Mouse (Mus musculus) MEL (cell line): ENCODE measurements around the gene Scaper. TPM values are rescaled to one million over a fixed set of nuclear protein-coding genes. Genes with fewer than 3 reads are reported as not detected.
A peak's percentile ranks its signal among the peaks of the same experiment; 100 is the strongest.

Source experiments
- DNase-seq: peaks from one replicate; pipeline ENCODE4 v3.0.0; 2011; ENCODE audit warnings: low read depth, low spot score
- H3K27ac ChIP-seq: 2 replicates; pipeline ENCODE4 v1.5.1; 2012; ENCODE audit warnings: low read depth, mild to moderate bottlenecking, control low read depth, low read length, moderate library complexity; ENCODE audit not compliant: control insufficient read depth
- H3K27me3 ChIP-seq, 2 experiments: fragments of 150-350 bp in 1 of 2; sonication (generic) in 1 of 2; 2 replicates each; pipeline ENCODE4 v1.6.1; 2012; ENCODE audit warnings: low read length in 2 of 2, mild to moderate bottlenecking in 2 of 2, improper control_type of control experiment in 1 of 2, moderate library complexity in 1 of 2; ENCODE audit not compliant: insufficient read depth in 2 of 2, control insufficient read depth in 1 of 2
- H3K36me3 ChIP-seq, 2 experiments: 2 replicates each; pipeline ENCODE4 v1.6.1; 2012 to 2014; ENCODE audit warnings: low read length in 2 of 2, improper control_type of control experiment in 1 of 2, inconsistent platforms in 1 of 2, mild to moderate bottlenecking in 1 of 2; ENCODE audit not compliant: insufficient read depth in 2 of 2, control insufficient read depth in 1 of 2
- H3K4me1 ChIP-seq, 2 experiments: fragments of 150-350 bp in 1 of 2; sonication (generic) in 1 of 2; 2 replicates each; pipeline ENCODE4 v1.6.1; 2012; ENCODE audit warnings: low read length in 2 of 2, improper control_type of control experiment in 1 of 2, mild to moderate bottlenecking in 1 of 2; ENCODE audit not compliant: insufficient read depth in 2 of 2, control insufficient read depth in 1 of 2
- H3K4me3 ChIP-seq, 2 experiments: fragments of 150-350 bp in 1 of 2; sonication (generic) in 1 of 2; 2 replicates each; pipeline ENCODE4 v1.5.1; 2012; ENCODE audit warnings: low read depth in 2 of 2, low read length in 2 of 2, mild to moderate bottlenecking in 2 of 2, moderate library complexity in 2 of 2, control low read depth in 1 of 2, improper control_type of control experiment in 1 of 2; ENCODE audit not compliant: control insufficient read depth in 1 of 2, insufficient read depth in 1 of 2
- H3K79me2 ChIP-seq: 2 replicates; pipeline ENCODE4 v1.6.1; 2012; ENCODE audit warnings: mild to moderate bottlenecking, low read length, moderate library complexity; ENCODE audit not compliant: control insufficient read depth, poor library complexity, insufficient read depth
- H3K9ac ChIP-seq: 2 replicates; pipeline ENCODE4 v1.6.1; 2012; ENCODE audit warnings: low read depth, mild to moderate bottlenecking, control low read depth, low read length, moderate library complexity; ENCODE audit not compliant: control insufficient read depth, poor library complexity, severe bottlenecking
- H3K9me3 ChIP-seq: fragments of 150-350 bp; sonication (generic); replicated peaks from 2 replicates; pipeline ENCODE4 v1.6.1; 2012; ENCODE audit warnings: mild to moderate bottlenecking, low read length, improper control_type of control experiment, moderate library complexity; ENCODE audit not compliant: insufficient read depth
- BHLHE40 ChIP-seq: IDR thresholded peaks from 2 replicates; pipeline ENCODE4 v1.6.1; 2012; ENCODE audit warnings: low read depth, mild to moderate bottlenecking, inconsistent platforms, low read length, improper control_type of control experiment, borderline replicate concordance
- CHD1 ChIP-seq: IDR thresholded peaks from 2 replicates; pipeline ENCODE4 v1.6.1; 2012; ENCODE audit warnings: low read depth, mild to moderate bottlenecking, inconsistent platforms, low read length, improper control_type of control experiment
- CHD2 ChIP-seq: IDR thresholded peaks from 2 replicates; pipeline ENCODE4 v1.6.1; 2011; ENCODE audit warnings: low read length, improper control_type of control experiment
- CTCF ChIP-seq, 3 experiments: IDR thresholded peaks in 2 of 3; conservative IDR thresholded peaks in 1 of 3; 2 replicates each; pipeline ENCODE4 v1.5.1; 2011 to 2012; ENCODE audit warnings: low read length in 3 of 3, low read depth in 2 of 3, mild to moderate bottlenecking in 2 of 3, improper control_type of control experiment in 1 of 3, inconsistent platforms in 1 of 3, mixed read lengths in 1 of 3, moderate library complexity in 1 of 3; ENCODE audit not compliant: control insufficient read depth in 1 of 3, insufficient read depth in 1 of 3, poor library complexity in 1 of 3, severe bottlenecking in 1 of 3
- E2F4 ChIP-seq: IDR thresholded peaks from 2 replicates; pipeline ENCODE4 v1.6.1; 2011; ENCODE audit warnings: low read depth, low read length, improper control_type of control experiment, borderline replicate concordance
- EP300 ChIP-seq, 2 experiments: IDR thresholded peaks; 2 replicates each; pipeline ENCODE4 v1.6.1; 2011; ENCODE audit warnings: improper control_type of control experiment in 2 of 2, low read length in 2 of 2, low read depth in 1 of 2, mild to moderate bottlenecking in 1 of 2
- ETS1 ChIP-seq: IDR thresholded peaks from 2 replicates; pipeline ENCODE4 v1.6.1; 2012; ENCODE audit warnings: low read depth, mild to moderate bottlenecking, inconsistent platforms, low read length, improper control_type of control experiment, moderate library complexity
- GATA1 ChIP-seq: IDR thresholded peaks from 2 replicates; pipeline ENCODE4 v1.6.1; 2011; ENCODE audit warnings: low read depth, low read length, improper control_type of control experiment
- MAFK ChIP-seq: IDR thresholded peaks from 2 replicates; pipeline ENCODE4 v1.6.1; 2011; ENCODE audit warnings: low read depth, mild to moderate bottlenecking, low read length, improper control_type of control experiment, borderline replicate concordance
- MXI1 ChIP-seq: IDR thresholded peaks from 2 replicates; pipeline ENCODE4 v1.6.1; 2011; ENCODE audit warnings: mild to moderate bottlenecking, low read depth, low read length, improper control_type of control experiment
- MYB ChIP-seq: IDR thresholded peaks from 2 replicates; pipeline ENCODE4 v1.6.1; 2011; ENCODE audit warnings: mild to moderate bottlenecking, low read depth, low read length, improper control_type of control experiment
- RAD21 ChIP-seq: IDR thresholded peaks from 2 replicates; pipeline ENCODE4 v1.6.1; 2011; ENCODE audit warnings: mild to moderate bottlenecking, low read depth, low read length, improper control_type of control experiment
- SMC3 ChIP-seq: IDR thresholded peaks from 2 replicates; pipeline ENCODE4 v1.6.1; 2011; ENCODE audit warnings: low read depth, low read length, improper control_type of control experiment
- TBP ChIP-seq: IDR thresholded peaks from 2 replicates; pipeline ENCODE4 v1.8.0; 2011; ENCODE audit warnings: low read depth, low read length, improper control_type of control experiment
- TCF12 ChIP-seq: IDR thresholded peaks from 2 replicates; pipeline ENCODE4 v1.6.1; 2014; ENCODE audit warnings: low read depth, mild to moderate bottlenecking, inconsistent platforms, low read length, improper control_type of control experiment, moderate library complexity
- UBTF ChIP-seq: IDR thresholded peaks from 2 replicates; pipeline ENCODE4 v1.6.1; 2012; ENCODE audit warnings: low read depth, mild to moderate bottlenecking, inconsistent platforms, low read length, improper control_type of control experiment, moderate library complexity, borderline replicate concordance; ENCODE audit not compliant: insufficient read depth
- ZC3H11A ChIP-seq: IDR thresholded peaks from 2 replicates; pipeline ENCODE4 v1.6.1; 2012; ENCODE audit warnings: low read depth, mild to moderate bottlenecking, inconsistent platforms, low read length, improper control_type of control experiment
- ZKSCAN1 ChIP-seq: IDR thresholded peaks from 2 replicates; pipeline ENCODE4 v1.6.1; 2012; ENCODE audit warnings: low read depth, mild to moderate bottlenecking, inconsistent platforms, low read length, improper control_type of control experiment, moderate library complexity
- ZMIZ1 ChIP-seq: IDR thresholded peaks from 2 replicates; pipeline ENCODE4 v1.6.1; 2012; ENCODE audit warnings: low read depth, mild to moderate bottlenecking, inconsistent platforms, low read length, improper control_type of control experiment, moderate library complexity
- ZNF384 ChIP-seq: IDR thresholded peaks from 2 replicates; pipeline ENCODE4 v1.6.1; 2012; ENCODE audit warnings: low read depth, mild to moderate bottlenecking, inconsistent platforms, low read length, improper control_type of control experiment
- polyA plus RNA-seq, 2 experiments: library from polyadenylated mRNA; stranded (reverse) in 1 of 2; unstranded in 1 of 2; fragments of >175 nt in 1 of 2; fragments of >200 nt in 1 of 2; gene quantifications; 2 replicates each; pipeline versions ENCODE4 v1.2.1 to v1.2.4; 2012; ENCODE audit warnings: low replicate concordance in 2 of 2, low read depth in 1 of 2; ENCODE audit not compliant: insufficient read length in 2 of 2, insufficient read depth in 1 of 2, missing spikeins in 1 of 2
- total RNA-seq: library from RNA; depleted of rRNA; stranded (reverse); fragments of 300-350 nt; gene quantifications from 2 replicates; pipeline ENCODE4 v1.2.3, GENCODE M21; 2012

The Scaper gene
- total and polyA plus RNA-seq, 3 experiments = 3.9 to 4.1 TPM; not detected in 1

DNA sequence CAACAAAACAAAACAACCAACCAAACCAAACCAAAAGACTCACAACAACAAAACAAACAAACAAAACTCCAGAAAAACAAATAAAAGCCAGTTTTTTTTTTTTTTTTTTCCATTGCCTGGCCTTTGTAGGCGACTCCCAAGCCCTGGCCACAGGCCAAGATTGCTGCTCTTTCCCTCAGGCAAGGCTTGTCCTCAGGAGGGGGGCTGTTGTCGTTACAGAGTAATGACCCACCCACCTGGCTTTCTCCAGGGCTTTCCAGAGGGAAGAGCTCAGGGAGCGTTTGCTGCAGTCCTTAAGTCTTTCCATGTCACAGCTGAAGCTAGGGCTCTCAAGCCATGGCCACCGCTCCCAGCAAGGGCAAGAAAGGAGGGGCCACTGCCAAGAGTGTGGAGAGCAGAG lies 399.5 kb downstream of the Scaper start, which contains the start of gene Isl2:
Gene Isl2 (plus strand): TSS at position 296 of the 400 bp plus-strand sequence.
- H3K36me3 ChIP-seq = no peaks in the 10 kb centered on the region
- H3K79me2 ChIP-seq = no peaks in the 10 kb centered on the region
- peak; percentile 55 for TF ChIP-seq ZNF384
- TF ChIP-seq MXI1 = no peak
- no peak for TF ChIP-seq ZKSCAN1
- H3K4me3 ChIP-seq = peak within 1 kb of the TSS in 1 of 2 experiments; percentile 27; a peak in 2 of 4 replicates
- no peak within 1 kb of the TSS for H3K27ac ChIP-seq
- DNase-seq = no peak
- H3K4me1 ChIP-seq = no peaks in the 10 kb centered on the region
- no peaks in the 10 kb centered on the region for H3K9me3 ChIP-seq
- no peaks in the 10 kb centered on the region for H3K27me3 ChIP-seq
- peak within 1 kb of the TSS; percentile 31; the same call in 1 of the 2 replicates for H3K9ac ChIP-seq

DNA sequence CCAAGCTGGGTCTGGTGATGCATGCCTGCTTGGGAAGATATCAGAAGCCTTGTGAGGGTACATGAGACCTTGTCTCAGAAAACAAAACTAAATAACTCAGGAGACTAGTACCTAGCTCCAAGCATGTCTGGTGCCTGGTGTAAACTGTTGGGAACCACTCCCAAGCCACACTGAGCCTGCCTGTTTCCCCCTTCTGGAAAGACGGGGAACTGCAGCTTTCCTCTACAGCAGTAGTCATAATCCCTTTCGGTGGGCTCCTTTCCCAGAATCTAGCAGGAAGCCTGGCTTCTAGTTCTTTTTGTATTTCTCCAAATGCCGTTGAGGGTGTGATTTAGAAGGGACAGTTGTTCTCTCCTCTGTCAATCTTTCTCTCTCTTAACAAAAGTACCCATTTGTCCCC lies 402.0 kb downstream of the Scaper start:
- peak; percentile 59 for DNase-seq
- Histone ChIP-seq H3K4me1 (no peaks in the 10 kb centered on the region), H3K9me3 (no peaks in the 10 kb centered on the region), H3K9ac (no peak overlapping the region), H3K27me3 (no peaks in the 10 kb centered on the region), H3K79me2 (no peaks in the 10 kb centered on the region), H3K4me3 (no peak overlapping the region), H3K27ac (no peak overlapping the region)
- TF ChIP-seq SMC3 (peak; percentile 83), ZC3H11A (0 out of 2 replicates have a peak, but pooled peaks have one; percentile 21), RAD21 (peak; percentile 46), GATA1 (no peak), UBTF (no peak), CTCF (IDR thresholded peaks at IDR 0.05 in 2 of 3, conservative IDR thresholded peaks at IDR 0.05 in 1 of 3; ENCODE audit: control insufficient read depth in 1 of 3, insufficient read depth in 1 of 3, low read depth in 2 of 3, low read length in 3 of 3, poor library complexity in 1 of 3, severe bottlenecking in 1 of 3) (peak; percentile 65 to 89 (median 74))
- TF ChIP-seq, all 39 proteins: peak for 4
- no peaks in the 10 kb centered on the region for H3K36me3 ChIP-seq

DNA sequence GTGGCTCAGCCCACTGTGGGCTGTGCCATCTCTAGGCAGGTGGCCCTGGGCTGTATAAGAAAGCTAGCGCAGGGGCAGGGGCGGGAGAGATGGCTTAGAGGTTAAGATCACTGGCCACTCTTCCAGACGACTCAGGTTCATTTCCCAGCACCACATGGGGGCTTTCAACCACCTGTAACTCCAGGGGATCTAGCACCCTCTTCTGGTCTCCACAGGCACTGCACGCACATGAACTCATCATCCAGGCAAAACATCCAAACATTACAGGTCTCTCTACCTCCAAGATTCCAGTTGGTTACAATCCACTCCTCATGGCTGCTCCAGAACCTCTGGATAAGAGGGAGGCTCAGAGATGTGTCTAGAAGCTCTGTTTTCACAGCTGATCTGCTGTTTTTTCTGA lies 412.2 kb downstream of the Scaper start:
- peak; percentile 66 for DNase-seq

More for the DNA sequence above, 412.2 kb downstream of the Scaper start:
- Histone ChIP-seq H3K9ac (no peak overlapping the region), H3K79me2 (no peaks in the 10 kb centered on the region), H3K36me3 (no peaks in the 10 kb centered on the region), H3K9me3 (no peaks in the 10 kb centered on the region), H3K27me3 (no peaks in the 10 kb centered on the region), H3K27ac (no peak overlapping the region), H3K4me3 (no peak overlapping the region), H3K4me1 (no peaks in the 10 kb centered on the region)
- TF ChIP-seq BHLHE40 = no peak
- no peak for TF ChIP-seq EP300 (IDR thresholded peaks at IDR 0.05; ENCODE audit: low read depth in 1 of 2, low read length in 2 of 2)
- no peak for TF ChIP-seq MYB
- TF ChIP-seq RAD21 = peak; percentile 74
- no peak for TF ChIP-seq CHD2
- no peak for TF ChIP-seq MAFK
- no peak for TF ChIP-seq CHD1
- peak; percentile 48 for TF ChIP-seq ZC3H11A
- no peak for TF ChIP-seq UBTF
- TF ChIP-seq CTCF (IDR thresholded peaks at IDR 0.05 in 2 of 3, conservative IDR thresholded peaks at IDR 0.05 in 1 of 3; ENCODE audit: control insufficient read depth in 1 of 3, insufficient read depth in 1 of 3, low read depth in 2 of 3, low read length in 3 of 3, poor library complexity in 1 of 3, severe bottlenecking in 1 of 3) = peak; percentile 74 to 94 (median 84)
- peak; percentile 76 for TF ChIP-seq SMC3
- no peak for TF ChIP-seq TBP
- no peak for TF ChIP-seq E2F4
- no peak for TF ChIP-seq TCF12
- no peak for TF ChIP-seq ZMIZ1
- no peak for TF ChIP-seq ETS1
